Mouse (Mus musculus) testis, adult 2 months (tissue): ENCODE measurements at regions not wholly inside any gene's neighbourhood (a gene's known extent, or its start where the extent isn't known, plus 50 kb on each side); places are given as distances from the start of the nearest gene placed in this dataset.

Experiments used
- CTCF ChIP-seq: fragments of 200-500 bp; IDR thresholded peaks from 2 replicates; pipeline ENCODE4 v1.5.1; 2012; ENCODE audit warnings: low read depth, mild to moderate bottlenecking, inconsistent platforms, low read length, moderate library complexity; ENCODE audit not compliant: control insufficient read depth, insufficient read depth, insufficient replicate concordance
- POLR2A ChIP-seq: fragments of 200-500 bp; IDR thresholded peaks from 2 replicates; pipeline ENCODE4 v1.6.1; 2012; ENCODE audit warnings: low read depth, mild to moderate bottlenecking, inconsistent platforms, low read length, moderate library complexity; ENCODE audit not compliant: control insufficient read depth

DNA sequence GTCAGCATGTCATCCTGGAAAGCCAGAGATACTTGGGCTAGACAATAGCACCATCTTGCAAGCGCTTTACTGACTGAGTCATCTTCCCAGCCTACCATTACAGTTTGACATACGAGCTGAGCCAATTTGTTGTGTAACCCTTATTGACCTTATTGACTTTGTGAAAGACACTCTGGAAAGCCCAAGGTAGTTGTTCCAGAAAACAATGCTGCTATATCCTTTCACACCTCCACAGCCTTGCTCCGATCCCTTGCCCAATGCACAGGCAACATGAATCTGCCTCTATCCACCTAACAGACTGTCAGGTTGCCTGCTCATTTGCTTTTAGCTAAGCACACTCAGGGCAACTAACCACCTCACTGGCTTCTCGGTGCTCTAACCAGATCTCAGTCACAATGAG is 322.8 kb downstream of the Icos start:
- TF ChIP-seq CTCF (no peak), POLR2A (no peak)
